Mouse (Mus musculus): ENCODE measurements around the gene Grin1. TPM values are rescaled to one million over a fixed set of nuclear protein-coding genes. Genes with fewer than 3 reads are reported as not detected.

Grin1 gene
- total RNA-seq (2014; rRNA removed) (146 and 156 TPM in 2 replicates), polyA plus RNA-seq (2015; fragmentation: Nextera tagmentation; extraction: Ambion mirVana) (69.5 and 75.7 TPM in 2 replicates)

DNA sequence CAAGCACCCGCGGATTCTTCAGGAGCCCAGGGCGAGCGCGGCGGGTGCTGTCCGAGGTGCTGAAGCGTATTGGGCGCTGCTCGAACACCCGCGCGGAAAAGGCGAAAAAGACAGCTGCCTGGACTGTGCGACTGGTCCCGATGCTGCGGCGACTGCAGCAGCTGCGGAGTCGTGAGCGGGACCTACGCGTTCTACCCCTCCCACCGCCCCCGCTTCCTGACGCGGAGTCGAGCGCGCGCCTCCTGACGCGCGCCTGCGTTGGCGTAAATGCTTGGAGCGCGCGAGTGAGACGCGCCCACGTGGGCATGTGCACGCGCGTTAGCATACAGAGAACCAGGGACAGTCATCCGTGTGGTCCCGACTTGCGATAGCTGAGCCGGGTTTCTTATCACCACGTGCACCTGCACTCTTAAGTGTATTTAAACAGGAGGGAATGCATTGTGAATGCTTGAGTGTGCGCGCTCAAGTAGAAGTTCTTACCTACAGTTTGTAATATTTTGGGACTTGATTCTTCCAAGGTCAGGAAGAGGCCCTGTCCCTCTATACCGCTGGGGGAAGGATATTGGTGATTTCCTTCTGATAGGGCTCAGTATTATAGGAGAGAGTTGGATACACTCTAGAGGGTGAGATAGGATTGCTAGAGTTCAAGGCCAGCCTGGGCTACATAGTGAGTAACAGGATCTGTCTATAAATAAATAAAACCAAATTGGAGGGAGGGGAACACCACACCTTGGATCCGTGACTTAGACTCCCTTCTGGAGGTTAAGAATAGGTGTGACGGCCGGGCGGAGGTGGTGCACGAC is at the start of gene Grin1:
Gene Grin1 (minus strand): TSS at position 217 of the 803 bp plus-strand sequence.
- Histone ChIP-seq H3K9ac (replicated peaks; ENCODE audit: low read length) (peak within 1 kb of the TSS; percentile 72), H3K4me3 (ENCODE audit: low read length) (peak within 1 kb of the TSS; percentile 65), H3K9me3 (ENCODE audit: low read length) (no peaks in the 10 kb centered on the region), H3K36me3 (ENCODE audit: insufficient read depth, low read length) (peaks cover 4% of the 10 kb centered on the region; the same call in 1 of the 2 replicates), H3K4me1 (ENCODE audit: insufficient read depth, low read length) (no peaks in the 10 kb centered on the region), H3K27me3 (ENCODE audit: insufficient read depth, low read length) (no peaks in the 10 kb centered on the region), H3K4me2 (ENCODE audit: low read depth, low read length) (peak within 1 kb of the TSS; percentile 69), H3K27ac (peak within 1 kb of the TSS; percentile 92)
- no peak for TF ChIP-seq CTCF (IDR thresholded peaks at IDR 0.05; ENCODE audit: low read depth)
- WGBS, result 10% methylated on average over 58 of the region's 58 CpGs
- DNase-seq (ENCODE audit: low spot score) (peak; percentile 96), ATAC-seq (peak; percentile 85)

GRCm38 (mm10) chr2:25365091-25365761 is 46.2 kb upstream of the Grin1 start, which contains the start of gene Uap1l1:
Uap1l1 (minus strand) TSS chr2:25365682.
- ATAC-seq, result peak; percentile 78
- H3K36me3 ChIP-seq (ENCODE audit: insufficient read depth, low read length), result no peaks in the 10 kb centered on the region
- H3K9me3 ChIP-seq (ENCODE audit: low read length), result no peaks in the 10 kb centered on the region
- peak; percentile 71 for DNase-seq (ENCODE audit: low spot score)
- H3K4me3 ChIP-seq (ENCODE audit: low read length), result peak within 1 kb of the TSS; percentile 65
- peak within 1 kb of the TSS; percentile 97 for H3K4me2 ChIP-seq (ENCODE audit: low read depth, low read length)
- under 1% methylated on average over 53 of the region's 54 CpGs for WGBS
- no peaks in the 10 kb centered on the region for H3K4me1 ChIP-seq (ENCODE audit: insufficient read depth, low read length)
- no peak for TF ChIP-seq CTCF (IDR thresholded peaks at IDR 0.05; ENCODE audit: low read depth)
- no peaks in the 10 kb centered on the region for H3K27me3 ChIP-seq (ENCODE audit: insufficient read depth, low read length)
- peak within 1 kb of the TSS; percentile 57 for H3K9ac ChIP-seq (replicated peaks; ENCODE audit: low read length)
- H3K27ac ChIP-seq, result no peak within 1 kb of the TSS

DNA sequence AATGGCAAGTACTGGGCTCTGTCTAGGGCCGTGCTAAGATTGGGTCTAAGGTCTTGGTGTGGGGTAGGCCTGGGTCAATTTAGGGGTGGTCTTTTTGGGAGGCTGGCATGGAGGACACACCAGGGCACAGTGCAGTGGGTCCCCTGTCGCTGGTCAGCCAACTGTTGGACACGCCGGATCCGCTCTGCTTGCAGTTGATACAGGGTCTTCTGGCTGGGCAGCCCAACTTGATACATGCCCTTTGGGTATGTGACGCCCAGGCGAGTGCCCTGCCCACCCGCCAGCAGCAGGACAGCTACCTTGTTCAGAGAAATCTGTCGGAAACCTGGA is 45.7 kb upstream of the Grin1 start:
- Histone ChIP-seq H3K9ac (replicated peaks; ENCODE audit: low read length) (peak overlapping the region; percentile 57), H3K9me3 (ENCODE audit: low read length) (no peaks in the 10 kb centered on the region), H3K4me1 (ENCODE audit: insufficient read depth, low read length) (no peaks in the 10 kb centered on the region), H3K27me3 (ENCODE audit: insufficient read depth, low read length) (no peaks in the 10 kb centered on the region), H3K4me2 (ENCODE audit: low read depth, low read length) (peak overlapping the region; percentile 97), H3K4me3 (ENCODE audit: low read length) (peak overlapping the region; percentile 65), H3K36me3 (ENCODE audit: insufficient read depth, low read length) (no peaks in the 10 kb centered on the region), H3K27ac (no peak overlapping the region)
- WGBS, result 41% methylated on average over 9 of the region's 9 CpGs
- no peak for TF ChIP-seq CTCF (IDR thresholded peaks at IDR 0.05; ENCODE audit: low read depth)
- DNase-seq (ENCODE audit: low spot score) (no peak), ATAC-seq (peak; percentile 16)

DNA sequence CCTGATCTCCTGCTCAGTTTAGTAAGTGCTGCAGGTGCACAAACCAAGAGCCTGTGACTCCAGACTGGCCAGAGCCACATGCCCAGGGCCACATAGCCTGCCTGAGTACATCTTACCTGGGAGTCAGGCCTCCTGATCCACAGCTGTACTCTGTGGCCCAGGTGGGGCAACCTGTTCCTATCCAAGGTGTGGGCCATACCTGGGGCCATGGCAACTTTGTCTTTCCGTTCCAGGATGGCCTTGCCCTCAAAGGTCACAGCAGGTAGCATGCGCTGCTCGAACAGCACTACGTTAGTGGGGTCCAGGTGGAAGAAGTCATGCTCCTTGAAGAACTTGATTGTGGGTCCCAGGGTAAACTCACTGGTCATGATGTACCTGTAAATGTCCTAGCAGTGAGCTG is 45.3 kb upstream of the Grin1 start:
- no peaks in the 10 kb centered on the region for H3K9me3 ChIP-seq (ENCODE audit: low read length)
- TF ChIP-seq CTCF (IDR thresholded peaks at IDR 0.05; ENCODE audit: low read depth), result no peak
- ATAC-seq, result no peak
- 88% methylated on average over 4 of the region's 4 CpGs for WGBS
- no peak overlapping the region for H3K4me3 ChIP-seq (ENCODE audit: low read length)
- H3K27ac ChIP-seq, result no peak overlapping the region
- H3K27me3 ChIP-seq (ENCODE audit: insufficient read depth, low read length), result no peaks in the 10 kb centered on the region
- H3K36me3 ChIP-seq (ENCODE audit: insufficient read depth, low read length), result no peaks in the 10 kb centered on the region
- DNase-seq (ENCODE audit: low spot score), result no peak
- H3K9ac ChIP-seq (replicated peaks; ENCODE audit: low read length), result no peak overlapping the region
- peak overlapping the region; percentile 97 for H3K4me2 ChIP-seq (ENCODE audit: low read depth, low read length)
- H3K4me1 ChIP-seq (ENCODE audit: insufficient read depth, low read length), result no peaks in the 10 kb centered on the region

DNA sequence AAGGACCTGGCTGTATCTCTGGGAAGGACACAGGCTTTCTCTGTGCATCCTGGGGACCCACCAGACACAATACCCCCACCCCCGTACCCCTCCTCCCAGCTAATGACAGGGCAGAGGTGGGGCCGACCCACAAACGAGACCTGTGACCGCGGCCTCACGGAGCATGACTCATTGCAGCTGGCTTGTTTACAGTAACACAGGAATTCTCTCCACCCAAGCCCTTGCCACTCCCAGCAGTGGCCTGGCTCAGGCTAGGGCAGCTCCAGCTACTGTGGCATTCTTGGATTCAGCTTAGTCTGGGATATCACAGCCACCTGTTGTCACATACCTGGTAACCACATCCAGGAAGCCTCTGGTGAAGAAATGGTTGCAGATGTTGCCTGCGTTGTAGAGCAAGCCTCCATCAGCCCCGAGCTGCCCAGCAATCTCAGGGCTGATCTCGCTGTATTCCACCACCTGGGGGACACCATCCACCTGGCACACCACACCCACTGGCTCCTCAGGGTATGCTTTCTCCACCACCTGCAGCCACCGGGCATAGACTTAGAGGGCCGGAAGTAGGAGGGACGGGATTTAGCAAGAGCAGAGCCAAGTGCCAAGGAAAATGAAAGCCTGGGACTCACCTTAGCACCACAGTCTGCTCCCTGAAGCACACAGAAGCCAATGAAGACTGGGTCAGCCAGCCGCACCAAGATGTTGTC is 44.6 kb upstream of the Grin1 start:
- TF ChIP-seq CTCF (IDR thresholded peaks at IDR 0.05; ENCODE audit: low read depth), result no peak
- DNase-seq (ENCODE audit: low spot score) (no peak), ATAC-seq (no peak)
- Histone ChIP-seq H3K9ac (replicated peaks; ENCODE audit: low read length) (no peak overlapping the region), H3K36me3 (ENCODE audit: insufficient read depth, low read length) (no peaks in the 10 kb centered on the region), H3K4me2 (ENCODE audit: low read depth, low read length) (no peak overlapping the region), H3K4me3 (ENCODE audit: low read length) (no peak overlapping the region), H3K27me3 (ENCODE audit: insufficient read depth, low read length) (no peaks in the 10 kb centered on the region), H3K4me1 (ENCODE audit: insufficient read depth, low read length) (no peaks in the 10 kb centered on the region), H3K9me3 (ENCODE audit: low read length) (no peaks in the 10 kb centered on the region), H3K27ac (no peak overlapping the region)
- WGBS, result 66% methylated on average over 13 of the region's 13 CpGs

- ATAC-seq, result no peak
- H3K9me3 ChIP-seq (ENCODE audit: low read length), result no peaks in the 10 kb centered on the region
- H3K9ac ChIP-seq (replicated peaks; ENCODE audit: low read length), result no peak overlapping the region
- no peaks in the 10 kb centered on the region for H3K27me3 ChIP-seq (ENCODE audit: insufficient read depth, low read length)
- H3K27ac ChIP-seq, result no peak overlapping the region
- 77% methylated on average over 4 of the region's 4 CpGs for WGBS
- DNase-seq (ENCODE audit: low spot score), result no peak
- H3K36me3 ChIP-seq (ENCODE audit: insufficient read depth, low read length), result no peaks in the 10 kb centered on the region
- no peak overlapping the region for H3K4me2 ChIP-seq (ENCODE audit: low read depth, low read length)
- H3K4me3 ChIP-seq (ENCODE audit: low read length), result no peak overlapping the region
- no peak for TF ChIP-seq CTCF (IDR thresholded peaks at IDR 0.05; ENCODE audit: low read depth)
- peaks cover 18% of the 10 kb centered on the region for H3K4me1 ChIP-seq (ENCODE audit: insufficient read depth, low read length)
Measured at GRCm38 (mm10) chr2:25359848-25360247, 40.9 kb upstream of the Grin1 start.

Measured in hindbrain, postnatal 0 days (tissue).